In genomic region chr2:12923804-12924591, GRCm38 (mm10) we compare ENCODE assay signal across 8 mouse cellular contexts. TPM values are rescaled to one million over a fixed set of nuclear protein-coding genes. Genes with fewer than 3 reads are reported as not detected.
DNase-seq lines count a peak whose midpoint lies in the region; ATAC-seq and TF ChIP-seq lines count a peak whose summit lies in the region.

Pter (plus strand) TSS chr2:12924041.

- peak; percentile 96 for DNase-seq in heart, postnatal 0 days (ENCODE audit: low spot score)
- DNase-seq in kidney, postnatal 36 days, result peak; percentile 95 to 96
- peak; percentile 91 for DNase-seq in stomach, postnatal 0 days (ENCODE audit: low spot score)

- TF ChIP-seq POLR2A in ES-Bruce4 (IDR thresholded peaks at IDR 0.05; ENCODE audit: insufficient read depth, low read length), result no peak

- TF ChIP-seq EP300 in ES-Bruce4 (IDR thresholded peaks at IDR 0.05; ENCODE audit: insufficient read depth, low read depth, low read length), result no peak
- TF ChIP-seq EP300 in heart, postnatal 0 days (IDR thresholded peaks at IDR 0.05; ENCODE audit: low read depth), result no peak
- TF ChIP-seq EP300 in stomach, postnatal 0 days (optimal IDR thresholded peaks at IDR 0.05), result no peak

- no peaks in the 10 kb centered on the region for H3K27me3 ChIP-seq in ES-Bruce4 (ENCODE audit: control insufficient read depth, insufficient read depth, low read length, poor library complexity, severe bottlenecking)
- H3K27me3 ChIP-seq in forebrain, embryonic 12.5 days, result no peaks in the 10 kb centered on the region
- H3K27me3 ChIP-seq in heart, postnatal 0 days (ENCODE audit: control insufficient read depth, insufficient read depth, low read length), result no peaks in the 10 kb centered on the region
- H3K27me3 ChIP-seq in liver, embryonic 16.5 days (ENCODE audit: control insufficient read depth, insufficient read depth, low read depth, low read length), result no peaks in the 10 kb centered on the region
- no peaks in the 10 kb centered on the region for H3K27me3 ChIP-seq in neural tube, embryonic 12.5 days (replicated peaks)
- H3K27me3 ChIP-seq in stomach, postnatal 0 days (ENCODE audit: control insufficient read depth, insufficient read depth, low read length), result no peaks in the 10 kb centered on the region

- WGBS in forebrain, embryonic 12.5 days, result 1% methylated on average over 23 of the region's 24 CpGs
- WGBS in heart, postnatal 0 days, result under 1% methylated on average over 24 of the region's 24 CpGs
- under 1% methylated on average over 24 of the region's 24 CpGs for whole genome bisulfite sequencing in liver, embryonic 16.5 days (ENCODE audit: insufficient replicate concordance)
- WGBS in neural tube, embryonic 12.5 days, result under 1% methylated on average over 24 of the region's 24 CpGs
- 2% methylated on average over 24 of the region's 24 CpGs for WGBS in stomach, postnatal 0 days

- peak within 1 kb of the TSS; percentile 58 for H3K4me3 ChIP-seq in ES-Bruce4 (ENCODE audit: low read depth, low read length)
- H3K4me3 ChIP-seq in forebrain, embryonic 12.5 days (replicated peaks), result peak within 1 kb of the TSS; percentile 42
- H3K4me3 ChIP-seq in heart, postnatal 0 days (ENCODE audit: low read depth, low read length), result peak within 1 kb of the TSS; percentile 59
- peak within 1 kb of the TSS; percentile 67 for H3K4me3 ChIP-seq in liver, embryonic 16.5 days (ENCODE audit: low read depth, low read length)
- H3K4me3 ChIP-seq in neural tube, embryonic 12.5 days, result peak within 1 kb of the TSS; percentile 43
- H3K4me3 ChIP-seq in stomach, postnatal 0 days (ENCODE audit: low read depth, low read length), result peak within 1 kb of the TSS; percentile 56

- H3K4me2 ChIP-seq in forebrain, embryonic 12.5 days, result peak within 1 kb of the TSS; percentile 64
- peak within 1 kb of the TSS; percentile 69 for H3K4me2 ChIP-seq in heart, postnatal 0 days (ENCODE audit: low read depth, low read length)
- H3K4me2 ChIP-seq in liver, embryonic 16.5 days (ENCODE audit: low read depth, low read length), result peak within 1 kb of the TSS; percentile 71
- H3K4me2 ChIP-seq in neural tube, embryonic 12.5 days (replicated peaks), result peak within 1 kb of the TSS; percentile 75
- H3K4me2 ChIP-seq in stomach, postnatal 0 days (replicated peaks; ENCODE audit: low read depth), result peak within 1 kb of the TSS; percentile 80

- peak within 1 kb of the TSS; percentile 58 for H3K9ac ChIP-seq in ES-Bruce4 (ENCODE audit: low read depth, poor library complexity, severe bottlenecking)
- peak within 1 kb of the TSS; percentile 46 for H3K9ac ChIP-seq in forebrain, embryonic 12.5 days
- peak within 1 kb of the TSS; percentile 57 for H3K9ac ChIP-seq in heart, postnatal 0 days (replicated peaks; ENCODE audit: low read depth, low read length)
- peak within 1 kb of the TSS; percentile 67 for H3K9ac ChIP-seq in liver, embryonic 16.5 days (ENCODE audit: low read depth, low read length)
- peak within 1 kb of the TSS; percentile 33; the same call in 1 of the 2 replicates for H3K9ac ChIP-seq in neural tube, embryonic 12.5 days
- peak within 1 kb of the TSS; percentile 79 for H3K9ac ChIP-seq in stomach, postnatal 0 days (ENCODE audit: low read length)

- ATAC-seq in cerebellum, adult (ENCODE audit: insufficient number of reproducible peaks, low FRiP score, low TSS enrichment), result peak; percentile 46; the same call in 1 of the 2 replicates
- peak; percentile 96 for ATAC-seq in forebrain, embryonic 12.5 days (ENCODE audit: low FRiP score)
- peak; percentile 99 for ATAC-seq in heart, postnatal 0 days (ENCODE audit: insufficient read depth, low read depth)
- peak; percentile 98 for ATAC-seq in liver, embryonic 16.5 days (ENCODE audit: low read depth)
- ATAC-seq in neural tube, embryonic 12.5 days (ENCODE audit: low FRiP score, low read depth), result peak; percentile 93
- ATAC-seq in stomach, postnatal 0 days (ENCODE audit: low FRiP score, low TSS enrichment), result peak; percentile 98

- H3K27ac ChIP-seq in ES-Bruce4 (ENCODE audit: insufficient read depth, low read length), result no peak within 1 kb of the TSS
- H3K27ac ChIP-seq in forebrain, embryonic 12.5 days, result no peak within 1 kb of the TSS
- peak within 1 kb of the TSS; percentile 77 for H3K27ac ChIP-seq in heart, postnatal 0 days (ENCODE audit: low read depth)
- H3K27ac ChIP-seq in liver, embryonic 16.5 days (ENCODE audit: low read length), result peak within 1 kb of the TSS; percentile 45
- H3K27ac ChIP-seq in neural tube, embryonic 12.5 days, result no peak within 1 kb of the TSS
- peak within 1 kb of the TSS; percentile 87 for H3K27ac ChIP-seq in stomach, postnatal 0 days (replicated peaks)

- H3K9me3 ChIP-seq in ES-Bruce4 (replicated peaks; ENCODE audit: control insufficient read depth, insufficient read depth, low read length, poor library complexity, severe bottlenecking), result no peaks in the 10 kb centered on the region
- no peaks in the 10 kb centered on the region for H3K9me3 ChIP-seq in forebrain, embryonic 12.5 days
- H3K9me3 ChIP-seq in heart, postnatal 0 days (replicated peaks; ENCODE audit: control insufficient read depth, low read length), result no peaks in the 10 kb centered on the region
- H3K9me3 ChIP-seq in liver, embryonic 16.5 days (replicated peaks; ENCODE audit: control insufficient read depth, low read length), result no peaks in the 10 kb centered on the region
- no peaks in the 10 kb centered on the region for H3K9me3 ChIP-seq in neural tube, embryonic 12.5 days
- no peaks in the 10 kb centered on the region for H3K9me3 ChIP-seq in stomach, postnatal 0 days (ENCODE audit: control insufficient read depth, low read length)

- H3K4me1 ChIP-seq in ES-Bruce4 (ENCODE audit: control insufficient read depth, insufficient read depth, low read length), result no peaks in the 10 kb centered on the region
- H3K4me1 ChIP-seq in forebrain, embryonic 12.5 days, result peaks cover 11% of the 10 kb centered on the region
- H3K4me1 ChIP-seq in heart, postnatal 0 days (ENCODE audit: control insufficient read depth, insufficient read depth), result peaks cover 7% of the 10 kb centered on the region
- H3K4me1 ChIP-seq in liver, embryonic 16.5 days (ENCODE audit: control insufficient read depth, low read depth, low read length), result peaks cover 4% of the 10 kb centered on the region; the same call in 1 of the 2 replicates
- peaks cover 8% of the 10 kb centered on the region for H3K4me1 ChIP-seq in neural tube, embryonic 12.5 days
- no peaks in the 10 kb centered on the region for H3K4me1 ChIP-seq in stomach, postnatal 0 days (replicated peaks; ENCODE audit: control insufficient read depth, insufficient read depth)

- H3K36me3 ChIP-seq in ES-Bruce4 (ENCODE audit: control insufficient read depth, insufficient read depth, low read length, poor library complexity, severe bottlenecking), result no peaks in the 10 kb centered on the region
- H3K36me3 ChIP-seq in forebrain, embryonic 12.5 days (replicated peaks), result no peaks in the 10 kb centered on the region
- no peaks in the 10 kb centered on the region for H3K36me3 ChIP-seq in heart, postnatal 0 days (replicated peaks; ENCODE audit: control insufficient read depth, insufficient read depth, low read length)
- H3K36me3 ChIP-seq in liver, embryonic 16.5 days (ENCODE audit: control insufficient read depth, insufficient read depth), result no peaks in the 10 kb centered on the region
- H3K36me3 ChIP-seq in neural tube, embryonic 12.5 days, result no peaks in the 10 kb centered on the region
- H3K36me3 ChIP-seq in stomach, postnatal 0 days (ENCODE audit: control insufficient read depth, insufficient read depth, low read length), result no peaks in the 10 kb centered on the region

- TF ChIP-seq CTCF in ES-Bruce4 (IDR thresholded peaks at IDR 0.05; ENCODE audit: low read depth, low read length), result no peak
- no peak for TF ChIP-seq CTCF in heart, postnatal 0 days (IDR thresholded peaks at IDR 0.05; ENCODE audit: low read depth)
- peak; percentile 17; the same call in 1 of the 2 replicates for TF ChIP-seq CTCF in stomach, postnatal 0 days (IDR thresholded peaks at IDR 0.05; ENCODE audit: low read depth)

RNA-seq across cellular contexts. Expression of gene Pter, which starts in this region (rescaled TPM):
- 8.7 and 9.3 TPM in 2 replicates for polyA plus RNA-seq in ES-Bruce4 (2011; ENCODE audit: insufficient read depth, insufficient read length, low read depth, missing spikeins)
- polyA plus RNA-seq in forebrain, embryonic 12.5 days (2016; fragmentation: Nextera tagmentation; extraction: Ambion mirVana), result 4.4 and 7.5 TPM in 2 replicates
- total RNA-seq in heart, postnatal 0 days (2014; rRNA removed; ENCODE audit: low replicate concordance), result 11.7 and 19.8 TPM in 2 replicates
- 13.8 and 14.6 TPM in 2 replicates for polyA plus RNA-seq in heart, postnatal 0 days (2015; fragmentation: Nextera tagmentation; extraction: Ambion mirVana)
- polyA plus RNA-seq in liver, embryonic 16.5 days (2015; fragmentation: Nextera tagmentation; extraction: Ambion mirVana), result 51.6 and 52.2 TPM in 2 replicates
- polyA plus RNA-seq in neural tube, embryonic 12.5 days (2016; fragmentation: Nextera tagmentation; extraction: Ambion mirVana), result 6.8 and 8.0 TPM in 2 replicates
- 19.3 and 20.0 TPM in 2 replicates for polyA plus RNA-seq in stomach, postnatal 0 days (2015; fragmentation: Nextera tagmentation; extraction: Ambion mirVana)

Comparison
In these comparisons a context has a peak if more than half of its experiments do, and no peak if none do; other contexts are left out.
1. H3K27ac ChIP-seq: peak in heart, postnatal 0 days (single experiment), liver, embryonic 16.5 days (single experiment) and stomach, postnatal 0 days (single experiment); none in ES-Bruce4 (single experiment), forebrain, embryonic 12.5 days (single experiment) and neural tube, embryonic 12.5 days (single experiment).
2. ATAC-seq: peak in every context shown above with its lines; median percentile 99 in heart, postnatal 0 days; 98 in liver, embryonic 16.5 days; 98 in stomach, postnatal 0 days; 96 in forebrain, embryonic 12.5 days; 93 in neural tube, embryonic 12.5 days; 46 in cerebellum, adult.
3. Peak in every context shown above with its lines, with median percentiles within 50 percentile points of each other: H3K4me3 ChIP-seq, H3K9ac ChIP-seq, H3K4me2 ChIP-seq and DNase-seq.